Mouse (Mus musculus): ENCODE data around the gene Tmem190.

GRCm38 (mm10) chr7:4830476-4830875 is 47.7 kb downstream of the Tmem190 start:
- TF ChIP-seq POLR2A (IDR thresholded peaks at IDR 0.05; ENCODE audit: insufficient read length, low read depth) (no peak), E2F4 (IDR thresholded peaks at IDR 0.05; ENCODE audit: insufficient read depth) (no peak), USF1 (IDR thresholded peaks at IDR 0.05; ENCODE audit: low read depth) (no peak), POLR2AphosphoS2 (IDR thresholded peaks at IDR 0.05; ENCODE audit: insufficient read length, low read depth) (no peak), TCF12 (IDR thresholded peaks at IDR 0.05; ENCODE audit: insufficient read depth, poor library complexity, severe bottlenecking) (no peak), MAX (IDR thresholded peaks at IDR 0.05; ENCODE audit: low read depth) (no peak), MYOG (IDR thresholded peaks at IDR 0.05; ENCODE audit: control insufficient read depth in 1 of 3, insufficient read depth in 1 of 3, insufficient read length in 2 of 3, low read depth in 2 of 3) (no peak)
